Mouse (Mus musculus) erythroblast, embryonic 14.5 days (primary cell): ENCODE measurements around the gene Kdelr3. TPM values are rescaled to one million over a fixed set of nuclear protein-coding genes. Genes with fewer than 3 reads are reported as not detected.

Experiments
- H3K27me3 ChIP-seq: 2 replicates; pipeline ENCODE4 v1.6.1; 2012; ENCODE audit warnings: inconsistent platforms; ENCODE audit not compliant: control insufficient read depth
- H3K36me3 ChIP-seq: 2 replicates; pipeline ENCODE4 v1.6.1; 2012; ENCODE audit warnings: mild to moderate bottlenecking, inconsistent platforms; ENCODE audit not compliant: control insufficient read depth
- H3K4me1 ChIP-seq: 2 replicates; pipeline ENCODE4 v1.6.1; 2012; ENCODE audit warnings: inconsistent platforms; ENCODE audit not compliant: control insufficient read depth
- H3K4me3 ChIP-seq: replicated peaks from 2 replicates; pipeline ENCODE3; 2012; ENCODE audit warnings: moderate library complexity, mild to moderate bottlenecking, inconsistent platforms
- H3K9me3 ChIP-seq: 2 replicates; pipeline ENCODE4 v1.6.1; 2012; ENCODE audit warnings: low read length, inconsistent platforms, mixed read lengths; ENCODE audit not compliant: control insufficient read depth
- GATA1 ChIP-seq: IDR thresholded peaks from 2 replicates; pipeline ENCODE4 v1.6.1; 2012; ENCODE audit warnings: low read length, inconsistent platforms, mixed read lengths
- TAL1 ChIP-seq: IDR thresholded peaks from 3 replicates; pipeline ENCODE4 v1.6.1; 2012; ENCODE audit warnings: low read length, inconsistent platforms, mixed read lengths
- polyA plus RNA-seq: library from polyadenylated mRNA; stranded (reverse); fragments of >175 nt; gene quantifications from 2 replicates; pipeline ENCODE4 v1.2.3, GENCODE M21; 2012

Kdelr3 gene
- polyA plus RNA-seq, 1 experiment, result not detected

- H3K9me3 ChIP-seq, result peaks cover 3% of the 10 kb centered on the region
- H3K4me1 ChIP-seq, result peaks cover 32% of the 10 kb centered on the region
- peaks cover 25% of the 10 kb centered on the region for H3K27me3 ChIP-seq
- H3K36me3 ChIP-seq, result peaks cover 35% of the 10 kb centered on the region
- peak within 1 kb of the TSS; percentile 95 for H3K4me3 ChIP-seq
- TF ChIP-seq GATA1 (no peak), TAL1 (no peak)
Measured at GRCm38 (mm10) chr15:79546410-79547288, 30.4 kb downstream of the Kdelr3 start, which contains the start of gene Ddx17. Gene Ddx17 (minus strand): TSS chr15:79546741.

DNA sequence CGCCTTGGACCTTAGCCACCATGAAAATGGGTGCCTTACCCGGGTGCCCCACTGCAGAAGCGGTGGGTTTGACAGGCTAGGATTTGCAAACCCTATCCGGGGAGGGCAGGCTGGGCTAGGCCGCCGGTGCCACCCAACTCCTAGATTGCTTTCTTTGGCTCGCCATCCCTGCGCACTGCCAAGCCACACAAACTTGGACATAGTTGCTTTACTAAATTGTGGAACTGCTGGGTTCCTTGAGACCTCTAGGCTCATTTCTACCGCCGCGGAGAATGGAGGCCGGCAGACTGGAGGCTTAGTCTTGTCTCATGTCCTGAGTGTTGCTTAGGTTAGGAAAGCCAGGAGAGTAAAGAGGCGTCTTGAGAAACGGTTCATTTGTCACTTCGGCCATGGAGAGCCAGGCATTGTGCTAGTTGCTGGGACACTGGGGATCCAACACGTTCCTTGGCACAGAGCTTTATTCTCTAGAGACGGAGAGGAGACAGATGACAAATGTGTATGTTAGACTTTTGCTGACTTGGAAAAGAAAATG, 31.1 kb downstream of the Kdelr3 start:
- peak overlapping the region; percentile 95 for H3K4me3 ChIP-seq

GRCm38 (mm10) chr15:79548226-79548625, 32.0 kb downstream of the Kdelr3 start:
- peaks cover 29% of the 10 kb centered on the region for H3K4me1 ChIP-seq
- no peak overlapping the region for H3K4me3 ChIP-seq
- no peak for TF ChIP-seq GATA1
- TF ChIP-seq TAL1, result no peak
- peaks cover 32% of the 10 kb centered on the region for H3K27me3 ChIP-seq
- H3K9me3 ChIP-seq, result peaks cover 3% of the 10 kb centered on the region
- peaks cover 19% of the 10 kb centered on the region for H3K36me3 ChIP-seq

More for the DNA sequence above, 31.1 kb downstream of the Kdelr3 start:
- H3K27me3 ChIP-seq, result peaks cover 29% of the 10 kb centered on the region
- H3K36me3 ChIP-seq, result peaks cover 28% of the 10 kb centered on the region
- peaks cover 3% of the 10 kb centered on the region for H3K9me3 ChIP-seq
- TF ChIP-seq TAL1, result no peak
- no peak for TF ChIP-seq GATA1
- peaks cover 32% of the 10 kb centered on the region for H3K4me1 ChIP-seq

GRCm38 (mm10) chr15:79552566-79552965, 36.4 kb downstream of the Kdelr3 start:
- Histone ChIP-seq H3K9me3 (no peaks in the 10 kb centered on the region), H3K36me3 (no peaks in the 10 kb centered on the region), H3K4me1 (peaks cover under 1% of the 10 kb centered on the region), H3K4me3 (no peak overlapping the region), H3K27me3 (peaks cover 34% of the 10 kb centered on the region)
- TF ChIP-seq GATA1 (no peak), TAL1 (no peak)

- no peak for TF ChIP-seq TAL1
- Histone ChIP-seq H3K4me1 (no peaks in the 10 kb centered on the region), H3K27me3 (peaks cover 8% of the 10 kb centered on the region; the same call in 1 of the 2 replicates), H3K4me3 (no peak overlapping the region), H3K9me3 (no peaks in the 10 kb centered on the region), H3K36me3 (no peaks in the 10 kb centered on the region)
Measured at GRCm38 (mm10) chr15:79559649-79560048, 43.4 kb downstream of the Kdelr3 start.

DNA sequence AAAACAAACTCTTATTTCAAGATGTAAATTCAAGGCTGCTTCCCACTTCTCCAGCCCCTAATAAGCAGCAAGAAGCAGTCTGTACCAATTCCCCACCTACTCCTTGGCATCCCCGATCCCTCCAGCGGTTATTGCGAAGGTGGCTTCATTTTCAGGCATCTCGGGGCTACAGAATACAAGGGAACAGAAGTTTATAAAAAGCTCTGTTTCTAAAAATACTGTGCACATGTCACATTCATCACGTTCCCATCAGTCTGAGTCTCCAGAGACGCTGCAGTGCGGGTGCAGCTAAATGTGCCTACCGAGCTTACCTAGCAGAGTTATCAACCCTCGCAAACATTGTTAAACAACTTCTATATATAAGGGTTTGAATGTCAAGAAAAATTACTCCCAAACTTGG, 46.2 kb downstream of the Kdelr3 start:
- TF ChIP-seq GATA1 (no peak), TAL1 (no peak)
- H3K27me3 ChIP-seq, result peaks cover 6% of the 10 kb centered on the region; the same call in 1 of the 2 replicates
- no peaks in the 10 kb centered on the region for H3K36me3 ChIP-seq
- H3K4me1 ChIP-seq, result no peaks in the 10 kb centered on the region
- H3K9me3 ChIP-seq, result no peaks in the 10 kb centered on the region
- no peak overlapping the region for H3K4me3 ChIP-seq

DNA sequence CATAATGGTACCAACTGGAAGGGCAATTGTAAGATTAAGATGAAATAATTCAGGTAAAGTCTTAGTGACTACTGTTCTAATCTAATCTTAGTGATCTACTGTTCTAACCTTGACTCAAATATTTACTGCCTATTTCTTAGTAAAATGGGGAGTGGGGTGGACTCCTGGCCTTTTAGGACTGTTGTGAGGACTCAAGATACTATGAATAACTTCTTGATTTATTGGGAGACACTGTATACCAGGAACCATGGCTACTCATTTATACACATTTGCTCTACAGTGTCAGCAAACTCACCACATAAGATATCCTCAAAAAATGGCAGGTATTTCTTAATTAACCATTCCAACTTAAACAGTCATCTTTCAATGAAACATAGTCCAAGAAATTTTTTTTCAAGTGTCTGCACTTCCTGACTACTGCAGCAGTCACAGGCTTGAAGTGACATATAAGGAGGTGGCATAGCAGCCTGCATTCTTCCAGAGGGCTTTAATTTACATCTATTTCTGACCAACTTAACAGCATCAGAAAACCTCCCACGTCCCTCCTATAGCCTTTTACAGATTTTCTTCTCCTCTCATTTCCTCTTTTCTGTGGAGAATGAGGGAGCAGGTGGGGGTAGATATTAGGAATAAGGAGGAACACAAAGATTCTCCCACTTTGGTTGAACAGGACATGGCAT, 59.5 kb downstream of the Kdelr3 start:
- H3K36me3 ChIP-seq, result no peaks in the 10 kb centered on the region
- H3K4me1 ChIP-seq, result no peaks in the 10 kb centered on the region
- TF ChIP-seq TAL1 (no peak), GATA1 (no peak)
- H3K9me3 ChIP-seq, result no peaks in the 10 kb centered on the region
- H3K27me3 ChIP-seq, result peaks cover 2% of the 10 kb centered on the region; the same call in 1 of the 2 replicates
- no peak overlapping the region for H3K4me3 ChIP-seq

- Histone ChIP-seq H3K4me1 (no peaks in the 10 kb centered on the region), H3K27me3 (peaks cover 2% of the 10 kb centered on the region; the same call in 1 of the 2 replicates), H3K4me3 (no peak overlapping the region), H3K36me3 (no peaks in the 10 kb centered on the region), H3K9me3 (no peaks in the 10 kb centered on the region)
- no peak for TF ChIP-seq GATA1
- TF ChIP-seq TAL1, result no peak
Measured at GRCm38 (mm10) chr15:79576947-79577346, 60.7 kb downstream of the Kdelr3 start.

Other genes starting within 250 kb of the Kdelr3 start
- gene Baiap2l2, start 230.9 kb upstream of the Kdelr3 start, polyA plus RNA-seq, result not detected in 2 replicates
- gene Pla2g6, start 188.0 kb upstream of the Kdelr3 start, polyA plus RNA-seq, result 2.6 and 2.7 TPM in 2 replicates
- 0.30 and 0.55 TPM in 2 replicates for gene Maff, start 169.8 kb upstream of the Kdelr3 start, polyA plus RNA-seq
- gene Tmem184b, start 112.8 kb upstream of the Kdelr3 start, polyA plus RNA-seq, result 0.44 and 0.51 TPM in 2 replicates
- gene Csnk1e, start 60.8 kb upstream of the Kdelr3 start, polyA plus RNA-seq, result 0.17 and 0.22 TPM in 2 replicates
- gene Kcnj4, start 11.2 kb upstream of the Kdelr3 start, polyA plus RNA-seq, result not detected in 2 replicates
- 1.6 and 2.4 TPM in 2 replicates for gene Ddx17, start 30.3 kb downstream of the Kdelr3 start, polyA plus RNA-seq
- not detected in 2 replicates for gene Dmc1, start 88.7 kb downstream of the Kdelr3 start, polyA plus RNA-seq
- gene Fam227a, start 142.5 kb downstream of the Kdelr3 start, polyA plus RNA-seq, result not detected in 2 replicates
- 5.9 and 7.1 TPM in 2 replicates for gene Cby1, start 142.8 kb downstream of the Kdelr3 start, polyA plus RNA-seq
- 12.2 and 13.5 TPM in 2 replicates for gene Tomm22, start 154.4 kb downstream of the Kdelr3 start, polyA plus RNA-seq
- gene Josd1, start 171.5 kb downstream of the Kdelr3 start, polyA plus RNA-seq, result 1.8 and 2.5 TPM in 2 replicates
- 21.9 and 23.6 TPM in 2 replicates for gene Gtpbp1, start 174.4 kb downstream of the Kdelr3 start, polyA plus RNA-seq
- gene Sun2, start 226.1 kb downstream of the Kdelr3 start, polyA plus RNA-seq, result 2.8 and 4.2 TPM in 2 replicates